Mouse (Mus musculus): ENCODE results near the gene Tmem178. TPM values are rescaled to one million over a fixed set of nuclear protein-coding genes. Genes with fewer than 3 reads are reported as not detected.

Gene Tmem178
- 10 to 100 TPM; 77.2 to 78.4 TPM for total RNA-seq (2021)
- long read RNA-seq, transcript Tmem178-201 (4 exons, 1,696 nt) = major isoform, 49 of 51 reads
- long read RNA-seq, partial matches to known transcripts = 2 of 51 reads
- long read RNA-seq, other reads (novel, unspliced or antisense) = 0 of 51 reads

DNA sequence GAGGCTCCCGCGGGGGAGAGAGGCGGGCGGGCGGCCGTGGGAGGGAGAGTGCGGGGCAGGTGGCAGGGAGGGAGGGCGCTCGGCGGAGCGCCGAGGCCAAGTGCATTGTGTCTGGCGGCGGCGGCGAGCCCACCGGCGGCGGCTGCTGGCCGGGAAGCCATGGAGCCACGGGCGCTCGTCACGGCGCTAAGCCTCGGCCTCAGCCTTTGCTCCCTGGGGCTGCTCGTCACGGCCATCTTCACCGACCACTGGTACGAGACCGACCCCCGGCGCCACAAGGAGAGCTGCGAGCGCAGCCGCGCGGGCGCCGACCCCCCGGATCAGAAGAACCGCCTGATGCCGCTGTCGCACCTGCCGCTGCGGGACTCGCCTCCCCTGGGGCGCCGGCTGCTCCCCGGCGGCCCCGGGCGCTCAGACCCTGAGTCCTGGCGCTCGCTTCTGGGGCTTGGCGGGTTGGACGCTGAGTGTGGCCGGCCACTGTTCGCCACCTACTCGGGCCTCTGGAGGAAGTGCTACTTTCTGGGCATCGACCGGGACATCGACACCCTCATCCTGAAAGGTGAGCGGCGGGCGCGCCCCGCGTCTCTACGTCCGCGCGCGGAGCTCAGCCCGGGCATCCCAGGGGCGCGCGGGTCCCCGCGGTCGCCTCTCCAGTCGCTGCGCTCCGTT, at the start of gene Tmem178:
Tmem178 (plus strand) TSS at position 103 of the 669 bp plus-strand sequence.
- DNase-seq (ENCODE audit: low spot score in 2 of 2) = peak; percentile 47 to 59

DNA sequence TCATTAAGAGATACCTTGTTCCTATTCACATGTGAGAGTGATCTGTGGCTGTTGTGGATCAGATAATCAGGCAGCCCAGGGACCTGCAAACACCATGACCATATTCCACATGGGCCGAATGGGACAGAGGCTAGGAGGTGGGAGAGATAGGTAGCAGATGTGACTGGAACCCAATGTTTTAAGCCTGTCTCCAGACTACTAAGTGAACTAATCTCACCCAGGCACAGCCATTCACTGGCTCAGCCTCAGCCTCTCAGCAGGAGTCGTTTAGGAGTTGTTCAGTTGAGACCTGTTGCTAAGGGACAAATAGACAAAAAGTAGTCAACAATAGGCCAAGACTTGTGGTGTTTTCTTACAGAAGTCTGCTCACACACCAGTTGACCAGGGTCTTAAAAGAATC, 48.0 kb upstream of the Tmem178 start:
- DNase-seq (ENCODE audit: low spot score in 2 of 2) = no peak

DNA sequence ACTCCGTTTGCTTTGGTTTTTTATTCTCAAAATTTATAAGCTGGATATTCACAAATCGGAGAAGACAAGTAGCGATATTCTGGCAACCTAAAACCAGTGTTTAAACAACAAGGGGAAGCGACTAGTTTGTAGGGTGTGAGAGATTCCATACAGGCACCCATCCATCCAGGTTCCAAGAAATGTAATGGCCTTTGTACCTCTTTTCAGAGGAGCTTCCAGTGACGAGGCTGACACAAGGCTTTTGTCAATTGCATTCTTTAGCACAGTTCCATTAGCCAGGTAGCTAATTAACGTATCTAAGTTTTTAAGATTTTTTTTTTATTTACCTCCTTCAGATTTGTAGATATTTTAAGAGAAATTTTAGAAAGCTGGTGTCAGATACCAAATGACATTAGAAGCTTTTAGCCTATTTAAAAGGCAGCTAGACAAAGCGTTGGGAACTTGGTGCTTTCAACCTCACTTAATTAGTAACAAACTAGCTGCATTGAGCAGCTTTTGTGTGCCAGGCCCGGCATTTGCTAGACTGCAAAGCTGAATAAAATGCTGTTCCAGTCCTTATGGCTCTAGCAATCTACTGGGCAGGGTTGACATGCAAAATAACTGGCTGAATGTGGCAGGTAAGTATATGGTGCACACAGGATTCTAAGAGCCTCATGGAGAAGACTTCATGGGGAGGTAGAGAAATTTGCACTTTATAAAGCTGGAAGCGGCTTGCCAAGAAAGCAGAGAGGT, 46.6 kb upstream of the Tmem178 start:
- no peak for DNase-seq (ENCODE audit: low spot score in 2 of 2)

DNA sequence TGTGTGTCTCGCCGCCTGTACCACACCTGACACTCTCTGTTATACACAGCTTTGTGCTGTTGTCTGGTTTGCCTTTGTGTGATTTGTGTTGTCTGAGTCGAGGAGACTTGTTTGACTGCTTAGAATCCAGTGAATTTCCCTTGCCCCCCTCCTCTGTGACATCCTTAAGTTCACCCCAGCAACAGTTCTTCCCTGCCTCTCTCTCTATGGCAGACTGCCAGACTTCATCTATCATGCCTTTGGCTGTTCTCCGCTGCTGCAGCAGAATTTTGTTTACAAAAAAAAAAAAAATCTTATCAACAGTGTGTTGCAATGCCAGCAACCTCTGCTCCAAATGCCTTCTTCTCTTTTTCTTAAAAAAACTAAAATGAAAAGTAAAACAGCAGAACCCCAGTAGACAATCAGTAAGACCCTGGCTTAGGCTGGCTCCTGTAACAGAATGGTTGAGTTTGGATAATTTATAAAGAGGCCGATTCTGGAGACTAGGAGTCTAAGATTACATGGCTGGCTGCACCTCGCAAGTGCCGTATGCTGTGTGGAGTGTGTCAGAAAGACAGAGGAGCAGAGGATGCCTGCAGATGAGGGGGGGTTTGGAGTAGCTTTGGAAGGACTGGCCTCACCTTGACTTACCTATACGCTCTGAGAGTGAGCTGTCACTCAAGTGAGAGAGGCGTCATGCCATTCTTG, 44.8 kb upstream of the Tmem178 start:
- peak; percentile 17 to 25 for DNase-seq (ENCODE audit: low spot score in 2 of 2)

DNA sequence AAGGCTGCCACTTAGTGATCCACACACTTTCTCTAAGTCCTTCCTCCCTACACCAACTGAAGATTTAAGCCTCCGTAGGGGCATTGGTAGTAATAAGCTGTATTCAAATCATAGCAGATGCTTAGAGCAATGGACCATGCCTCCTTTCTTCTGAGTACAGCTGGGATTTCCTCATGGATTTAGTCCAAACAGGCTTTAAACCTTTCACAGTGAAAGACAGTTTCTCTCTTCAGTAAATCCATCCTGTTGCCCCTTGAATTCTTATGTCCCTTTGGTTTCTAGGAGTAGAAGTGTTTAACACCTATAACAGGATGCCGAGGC, 44.3 kb upstream of the Tmem178 start:
- DNase-seq (ENCODE audit: low spot score in 2 of 2) = no peak

DNA sequence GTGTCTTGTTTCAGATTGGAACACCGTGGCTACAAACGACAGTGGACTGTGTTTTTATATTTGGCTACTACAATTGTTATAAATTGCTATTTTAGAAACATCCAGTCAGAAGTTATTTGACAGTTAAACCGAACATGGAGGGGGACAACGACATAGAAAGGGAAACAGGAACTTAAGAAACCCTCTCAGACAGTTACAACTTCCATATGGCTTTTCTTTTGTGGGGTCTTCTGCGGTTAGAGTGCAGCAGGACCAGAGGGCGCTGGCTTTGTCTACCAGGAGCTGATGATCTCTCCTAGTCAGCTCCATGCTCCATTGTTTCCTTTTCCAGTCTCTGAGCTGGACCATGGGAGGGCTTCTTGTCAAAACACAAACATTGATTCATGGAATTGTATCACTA, 42.5 kb upstream of the Tmem178 start:
- no peak for DNase-seq (ENCODE audit: low spot score in 2 of 2)

DNA sequence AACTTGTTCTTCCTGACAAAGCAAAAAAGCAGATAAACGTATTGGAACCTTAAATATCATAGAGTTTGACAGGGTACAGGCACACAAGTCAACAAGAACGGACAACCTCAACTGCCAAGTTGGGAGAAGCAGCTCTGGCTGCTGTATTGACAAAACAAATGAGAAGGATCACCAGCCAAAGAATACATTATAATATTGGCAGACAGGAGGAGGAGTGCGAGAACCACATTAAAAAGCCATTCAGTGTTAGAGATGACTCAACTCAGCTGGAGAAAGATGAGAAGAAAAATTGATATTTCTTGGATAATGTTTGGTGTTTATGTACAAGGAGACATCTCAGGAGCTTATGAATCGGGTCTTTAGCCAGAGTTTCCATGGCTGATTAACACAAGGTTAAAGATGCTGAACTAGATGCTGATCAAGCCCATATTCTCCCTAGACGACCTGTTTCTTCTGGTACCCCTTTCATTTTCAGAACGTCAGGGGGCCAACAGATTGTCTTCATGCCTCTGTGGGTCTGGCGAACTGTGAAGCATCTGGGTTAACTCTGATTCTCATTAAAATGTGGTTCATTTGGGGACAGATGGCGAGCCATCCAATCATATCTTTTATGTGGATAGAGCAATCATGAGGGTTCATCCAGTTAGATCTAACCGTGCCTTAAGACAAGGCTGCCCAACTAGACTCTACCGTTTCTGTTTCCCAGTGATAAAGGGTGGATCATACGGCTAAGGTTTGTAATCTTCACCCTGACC, 41.1 kb upstream of the Tmem178 start:
- DNase-seq (ENCODE audit: low spot score in 2 of 2) = no peak

DNA sequence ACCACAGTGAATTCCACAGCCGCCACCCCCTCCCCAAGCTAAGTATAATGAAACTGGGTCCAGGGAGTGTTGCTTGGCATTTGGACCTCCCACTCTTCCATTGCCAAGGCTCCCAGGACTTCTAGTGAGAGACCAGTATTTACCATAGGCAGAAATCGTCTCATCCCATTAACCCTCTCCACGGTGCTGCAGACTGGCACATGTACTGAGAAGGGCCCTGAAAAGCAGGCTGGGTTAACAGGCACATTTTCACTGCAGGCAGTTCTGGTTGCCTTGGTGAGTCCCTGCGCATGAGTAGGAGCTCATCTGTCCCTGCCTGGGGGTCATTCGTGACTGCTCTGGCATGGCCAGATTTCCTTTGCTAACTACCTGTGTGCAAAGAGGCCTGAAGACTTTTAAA, 40.4 kb upstream of the Tmem178 start:
- DNase-seq (ENCODE audit: low spot score in 2 of 2) = peak in 1 of 2 experiments; percentile 23

DNA sequence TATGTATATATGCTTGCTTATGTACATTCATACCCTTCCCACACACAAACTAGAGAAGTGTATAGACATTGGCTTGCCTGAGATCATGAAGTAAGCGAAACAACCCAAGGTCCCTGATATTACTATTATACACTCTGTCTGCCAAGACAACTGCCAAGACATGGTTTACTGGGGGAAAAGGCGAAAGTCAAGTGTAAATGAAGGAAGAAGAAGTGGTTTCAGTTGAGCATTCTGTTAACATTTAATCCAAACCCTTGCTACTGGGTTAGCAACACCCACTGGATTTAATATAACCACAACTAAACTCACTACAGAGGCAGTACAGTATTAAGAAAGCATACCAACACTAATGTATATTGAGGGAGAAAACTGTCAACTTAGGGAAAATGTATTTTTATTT, 28.8 kb upstream of the Tmem178 start:
- no peak for DNase-seq (ENCODE audit: low spot score in 2 of 2)

DNA sequence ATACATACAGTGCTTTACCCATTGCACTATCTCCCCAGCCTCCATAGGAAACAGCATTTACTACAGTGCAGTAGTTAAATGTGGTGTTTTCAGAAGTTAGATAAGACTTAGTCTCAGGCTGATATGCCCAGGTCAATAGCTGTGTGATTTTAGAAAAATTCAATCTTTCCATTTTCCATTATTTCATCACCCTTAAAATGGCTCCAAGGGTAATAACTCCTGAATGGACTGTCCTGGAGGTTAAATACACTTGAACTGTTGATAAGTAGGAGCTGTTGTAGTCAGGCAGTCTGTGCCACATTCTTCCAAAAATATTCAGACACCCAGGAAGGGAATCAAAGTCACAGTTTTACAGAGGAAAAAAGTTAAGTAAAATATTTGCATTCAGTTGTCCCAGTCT, 25.2 kb upstream of the Tmem178 start:
- no peak for DNase-seq (ENCODE audit: low spot score in 2 of 2)

DNA sequence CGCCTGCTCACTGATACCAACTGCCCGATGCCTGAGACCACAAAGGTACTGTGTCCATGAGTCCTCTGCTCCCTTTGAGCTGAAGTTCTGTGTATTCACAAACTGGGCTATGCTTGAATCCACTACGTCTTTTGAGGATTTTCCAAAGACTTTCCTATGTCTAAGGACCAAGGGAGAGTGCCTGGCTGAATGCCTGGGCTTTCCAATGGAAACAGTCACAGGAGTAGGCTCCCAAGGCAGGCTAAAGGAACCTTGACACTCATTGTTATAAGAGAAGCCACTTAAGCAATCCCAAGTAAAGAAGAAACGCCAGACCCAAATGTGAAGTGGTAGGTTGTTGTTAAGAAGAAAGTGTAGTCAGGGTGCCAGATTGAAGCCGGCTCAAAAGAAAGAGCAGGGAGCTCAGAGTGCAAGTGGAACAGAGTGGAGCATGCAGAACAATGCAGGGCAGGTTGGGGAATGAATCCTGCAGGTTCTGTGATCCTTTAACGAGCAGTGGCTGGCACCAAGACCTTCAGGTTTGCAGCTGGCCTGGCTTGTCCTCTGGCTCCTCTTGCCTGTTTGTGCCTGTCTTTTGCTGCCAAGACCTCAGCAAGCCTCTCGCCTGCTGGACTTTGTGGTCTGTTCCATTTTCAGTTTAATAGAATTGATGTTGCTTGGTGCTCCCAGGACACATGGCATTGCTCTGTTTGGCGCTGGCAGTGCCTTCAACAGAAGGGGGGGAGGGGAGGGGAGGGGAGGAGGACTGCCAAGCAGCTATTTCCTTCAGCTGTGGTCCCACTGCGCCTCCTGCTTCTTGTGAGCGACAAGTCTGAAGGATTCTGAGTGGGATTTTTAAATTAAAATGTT, 22.9 kb upstream of the Tmem178 start:
- peak; percentile 60 to 66 for DNase-seq (ENCODE audit: low spot score in 2 of 2)

DNA sequence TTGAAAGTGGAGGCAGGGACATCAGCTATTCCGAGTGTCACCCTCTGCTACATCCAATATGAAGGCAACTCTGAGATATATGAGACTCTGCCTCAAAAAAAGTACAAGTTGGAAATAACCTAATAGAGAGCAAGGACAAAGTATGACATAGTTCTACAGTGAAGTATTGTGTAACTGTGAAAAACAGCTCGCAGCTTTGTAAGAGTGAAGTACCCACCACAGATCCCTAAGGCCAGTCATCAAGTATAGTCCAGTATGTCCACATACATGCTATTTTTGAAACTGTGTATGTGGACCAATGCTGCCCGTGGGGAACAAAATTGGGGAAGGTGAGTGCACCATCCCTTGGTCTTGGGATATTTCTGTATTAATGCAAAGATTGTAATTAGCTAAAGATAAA, 18.9 kb upstream of the Tmem178 start:
- no peak for DNase-seq (ENCODE audit: low spot score in 2 of 2)

DNA sequence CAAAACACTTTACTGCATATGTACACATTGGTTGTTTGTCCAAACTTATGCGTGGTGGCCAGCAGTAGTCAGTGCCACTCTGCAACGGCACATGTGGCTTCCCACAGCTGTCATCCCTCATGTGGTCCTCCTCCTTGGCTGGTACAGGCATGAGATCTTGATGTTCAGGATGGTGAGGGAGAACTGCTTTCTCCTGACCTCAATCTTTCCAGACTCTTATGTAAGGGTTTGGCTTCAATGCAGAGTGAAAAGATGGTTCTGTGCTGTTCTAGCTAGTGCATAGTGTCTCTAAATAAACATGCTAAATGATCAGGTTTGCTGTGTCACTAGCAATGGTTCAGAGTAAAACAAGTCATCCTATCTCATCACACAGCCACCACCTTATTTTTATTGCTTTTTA, 17.3 kb upstream of the Tmem178 start:
- no peak for DNase-seq (ENCODE audit: low spot score in 2 of 2)

DNA sequence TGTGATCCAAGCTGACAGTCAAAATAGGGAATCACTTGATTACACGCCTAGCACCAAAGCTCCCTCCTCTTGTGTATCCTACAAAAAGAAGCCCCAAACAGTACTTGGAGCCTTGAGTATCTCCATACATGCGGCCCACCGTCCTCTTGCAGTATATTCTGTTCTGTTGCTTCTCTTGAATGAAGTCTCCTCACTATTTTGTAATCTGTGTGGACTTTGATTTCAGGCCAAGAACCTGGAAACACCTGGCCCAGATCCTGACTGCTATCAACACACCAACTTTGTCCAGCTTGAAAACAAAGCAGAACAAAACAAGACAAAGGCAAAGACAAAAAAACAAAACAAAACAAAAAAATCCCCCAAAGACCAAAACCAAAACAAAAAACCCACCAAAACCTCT, 11.7 kb upstream of the Tmem178 start:
- no peak for DNase-seq (ENCODE audit: low spot score in 2 of 2)

DNA sequence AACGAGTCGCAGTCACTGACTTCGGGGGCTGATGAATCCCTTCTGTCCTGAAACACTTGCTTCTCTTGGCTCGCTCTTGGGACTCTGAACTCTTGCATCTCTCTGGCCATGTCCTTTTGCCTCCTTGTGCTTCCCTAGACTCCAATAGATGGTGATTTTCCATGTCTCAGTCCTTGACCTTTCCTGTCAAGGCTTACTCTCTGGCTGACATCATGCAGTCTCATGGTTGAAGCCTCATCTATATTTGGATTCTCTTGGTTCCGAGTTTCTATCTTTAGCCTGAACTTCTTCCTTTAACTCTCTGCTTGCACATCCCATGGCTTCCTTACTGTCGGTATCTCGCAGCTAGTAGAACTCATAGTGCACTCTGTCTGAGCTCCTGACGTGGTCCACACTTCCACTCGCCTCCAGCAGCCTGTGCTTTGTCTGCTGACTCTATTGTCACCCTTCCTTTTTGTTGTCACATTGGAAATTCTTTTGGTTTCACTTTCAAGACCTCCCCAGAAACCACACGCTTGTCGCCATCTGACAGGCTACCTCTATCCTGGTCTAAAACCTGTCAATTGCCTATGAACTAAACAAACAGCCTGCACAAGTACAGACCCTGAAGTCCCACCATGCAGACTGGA, 10.9 kb upstream of the Tmem178 start:
- no peak for DNase-seq (ENCODE audit: low spot score in 2 of 2)

DNA sequence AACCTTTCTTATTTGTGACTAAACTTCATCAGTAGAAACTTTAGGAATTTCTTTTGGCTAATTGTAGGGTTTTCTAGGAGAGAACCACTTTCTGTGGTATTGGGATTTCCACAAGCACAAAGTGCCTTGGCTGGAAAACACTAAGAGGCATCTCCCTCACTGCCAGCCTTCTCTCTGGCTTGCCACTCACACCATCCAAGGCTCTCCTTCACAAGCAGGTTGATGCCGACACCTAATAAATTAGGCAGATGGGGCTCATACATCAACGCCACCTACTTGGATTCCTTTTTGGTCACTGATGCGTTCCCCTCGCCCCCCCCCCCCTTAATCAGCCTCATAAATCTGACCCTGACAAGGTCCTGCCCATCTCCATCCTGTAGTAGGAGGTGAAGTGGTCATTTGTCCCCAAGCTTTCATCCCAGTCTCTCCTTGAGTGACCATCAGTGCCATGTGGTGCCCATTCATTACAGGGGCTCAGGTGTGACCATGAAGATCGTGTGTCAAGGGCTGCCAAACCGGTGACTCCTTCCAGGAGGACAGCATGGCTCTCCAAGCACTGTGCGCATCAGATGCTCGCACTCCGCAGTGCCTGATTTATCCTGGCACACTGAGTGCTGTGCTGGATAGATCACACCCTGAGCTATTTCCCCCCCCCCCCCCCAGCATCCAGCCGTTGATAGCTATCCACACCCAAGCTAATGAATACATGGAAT, 8.5 kb upstream of the Tmem178 start:
- no peak for DNase-seq (ENCODE audit: low spot score in 2 of 2)

DNA sequence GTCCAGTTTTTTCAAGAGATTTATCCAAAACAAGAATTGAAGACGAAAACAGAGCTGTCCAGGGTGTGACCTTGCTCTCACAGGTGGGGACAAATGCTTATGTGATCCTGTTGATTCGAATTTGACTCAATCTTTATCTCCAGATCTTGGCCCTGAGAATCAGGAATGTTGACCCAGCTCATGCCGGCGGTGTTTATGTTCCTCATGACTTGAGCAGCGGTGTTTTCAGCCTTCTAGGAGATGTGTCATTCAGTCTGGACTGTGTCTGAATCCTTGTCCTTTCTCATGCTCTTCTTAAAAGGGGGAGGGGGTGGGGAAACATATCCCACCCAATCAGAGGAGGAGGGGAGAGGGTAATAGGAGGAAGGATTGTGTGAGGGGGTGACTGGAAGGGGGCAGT, 7.9 kb upstream of the Tmem178 start:
- no peak for DNase-seq (ENCODE audit: low spot score in 2 of 2)

DNA sequence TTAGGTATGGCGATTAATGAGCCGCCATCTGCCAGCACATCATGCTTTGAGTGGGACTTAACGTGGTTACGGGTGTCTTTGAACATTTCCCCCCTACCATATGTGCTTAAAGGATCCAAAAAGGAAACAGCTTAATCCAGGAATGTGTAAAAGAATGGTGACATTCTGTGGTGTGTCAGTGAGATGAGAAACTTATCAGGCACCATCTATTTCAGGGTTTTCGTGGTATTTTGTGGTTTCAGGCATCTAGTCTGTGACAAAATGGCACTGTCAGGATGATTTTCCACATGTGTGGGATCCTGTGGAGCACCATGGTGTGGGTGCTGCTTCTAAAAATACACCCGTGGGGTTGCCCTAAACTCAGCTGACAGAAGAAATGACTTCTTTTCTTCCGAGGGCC, 4.6 kb upstream of the Tmem178 start:
- no peak for DNase-seq (ENCODE audit: low spot score in 2 of 2)

DNA sequence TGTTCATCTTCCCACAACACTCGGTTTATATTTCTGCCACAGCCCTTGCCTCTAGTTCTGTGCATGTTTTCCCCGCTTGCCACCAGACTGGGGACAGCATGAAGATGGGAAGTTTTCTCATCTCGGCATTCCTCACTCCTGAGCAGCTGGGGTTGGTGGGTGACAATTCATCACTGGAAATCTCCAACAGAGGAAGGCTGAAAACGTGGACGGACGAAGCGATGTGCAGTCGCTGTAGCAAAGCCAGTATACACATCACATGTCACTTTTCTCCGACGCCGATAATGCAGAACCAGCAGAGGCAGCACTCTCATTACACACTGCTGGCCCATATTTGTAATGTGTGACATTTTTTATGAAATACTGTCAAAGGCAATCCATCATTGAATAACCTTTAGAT, 2.6 kb upstream of the Tmem178 start:
- DNase-seq (ENCODE audit: low spot score in 2 of 2) = peak in 1 of 2 experiments; percentile 19

Data from layer of hippocampus, postnatal 10 days (tissue).